ENCODE assay signal across 11 mouse cellular contexts in the genomic region with DNA sequence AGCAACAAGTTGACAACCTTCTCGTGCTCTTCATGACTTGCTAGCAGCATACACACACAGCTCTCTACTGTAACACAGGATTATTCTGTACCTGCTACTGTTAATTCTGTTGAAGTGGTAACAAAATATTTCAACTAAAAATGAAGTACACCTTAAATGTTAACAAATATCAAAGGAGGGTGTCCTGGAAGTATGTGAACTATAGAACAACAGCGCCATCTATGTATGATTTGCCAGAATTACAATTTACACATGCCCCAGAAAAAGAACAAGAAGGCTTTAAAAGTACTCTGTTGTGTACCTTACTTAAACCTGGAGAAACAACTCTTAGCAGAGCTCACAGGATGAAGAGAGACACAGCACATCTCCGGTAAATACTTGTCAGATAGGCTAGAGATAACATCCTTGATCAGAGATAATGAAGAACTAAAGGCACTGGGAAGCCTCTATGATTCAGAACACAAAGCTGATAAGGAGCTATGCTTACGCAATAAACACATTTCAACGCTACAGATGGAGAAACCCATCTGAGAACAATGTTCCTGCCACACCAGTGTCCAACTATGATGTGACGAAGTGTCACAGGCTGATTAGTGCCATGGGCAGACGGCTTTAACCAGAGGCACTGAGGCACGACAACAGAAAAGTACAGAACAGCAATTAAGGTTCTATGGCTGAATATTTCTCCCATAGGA. TPM values are rescaled to one million over a fixed set of nuclear protein-coding genes. Genes with fewer than 3 reads are reported as not detected.
A peak's percentile ranks its signal among the peaks of the same experiment; 100 is the strongest.
DNase-seq lines count a peak whose midpoint lies in the region; ATAC-seq and TF ChIP-seq lines count a peak whose summit lies in the region.
"Had no signal": no experiment of that assay in that cellular context is flagged by ENCODE, and none has a peak within 500 bp of the region (broad histone marks: within the 10 kb centered on the region; RNA-seq: fewer than 3 reads in every experiment).

No protein-coding gene starts in this region.

- H3K27ac ChIP-seq in kidney, embryonic 14.5 days (ENCODE audit: low read depth, low read length), result no peak overlapping the region
- H3K27ac ChIP-seq: liver, embryonic 15.5 days had no signal

- WGBS in kidney, embryonic 14.5 days, result 80% methylated on average over 8 of the region's 8 CpGs

- no peak overlapping the region for H3K4me3 ChIP-seq in G1E (ENCODE audit: low read depth, low read length)
- no peak overlapping the region for H3K4me3 ChIP-seq in kidney, embryonic 14.5 days (ENCODE audit: low read length)
- H3K4me3 ChIP-seq: liver, embryonic 15.5 days had no signal

- H3K9me3 ChIP-seq in G1E (replicated peaks), result no peaks in the 10 kb centered on the region
- H3K9me3 ChIP-seq in kidney, embryonic 14.5 days (ENCODE audit: control insufficient read depth, low read length), result 0 out of 2 replicates have a peak, but pooled peaks cover 3% of the 10 kb centered on the region
- H3K9me3 ChIP-seq: liver, embryonic 15.5 days had no signal

- DNase-seq in heart, postnatal 10 days, result peak; percentile 16 to 31
- no peak for DNase-seq in heart, adult 9 months (ENCODE audit: low spot score in 2 of 2)
- peak; percentile 72 for DNase-seq in 416B (ENCODE audit: low read depth)
- no peak for DNase-seq in G1E (ENCODE audit: low spot score)
- DNase-seq in forelimb bud, embryonic 11.5 days (ENCODE audit: low read depth, low spot score), result peak; percentile 57
- no peak for DNase-seq in right cerebral cortex, adult 18-20 months
- DNase-seq in thymus, postnatal 36 days, result no peak

- no peak overlapping the region for H3K9ac ChIP-seq in kidney, embryonic 14.5 days (ENCODE audit: low read depth, low read length)
- H3K9ac ChIP-seq: liver, embryonic 15.5 days had no signal

- no peaks in the 10 kb centered on the region for H3K27me3 ChIP-seq in G1E (ENCODE audit: insufficient read depth, low read length)
- H3K27me3 ChIP-seq in kidney, embryonic 14.5 days (ENCODE audit: control insufficient read depth, insufficient read depth, low read length), result no peaks in the 10 kb centered on the region
- H3K27me3 ChIP-seq: liver, embryonic 15.5 days had no signal

- TF ChIP-seq CTCF in G1E (IDR thresholded peaks at IDR 0.05; ENCODE audit: low read depth, low read length), result peak; percentile 67; the same call in 1 of the 2 replicates

- intact Hi-C loops in heart, postnatal 10 days (cut with DNase I), result loop anchor here (1.0 to 5.0 kb wide), 2 partner anchors 277 to 492 kb away; no protein-coding TSS in a partner anchor

- no peak overlapping the region for H3K4me2 ChIP-seq in kidney, embryonic 14.5 days (replicated peaks; ENCODE audit: low read depth, low read length)
- H3K4me2 ChIP-seq: liver, embryonic 15.5 days had no signal

- no peak for ATAC-seq in G1E (ENCODE audit: extremely low read depth, insufficient number of reproducible peaks, low FRiP score, poor library complexity, severe bottlenecking)
- ATAC-seq in kidney, embryonic 14.5 days (ENCODE audit: low FRiP score, low TSS enrichment), result no peak

- H3K36me3 ChIP-seq in G1E (replicated peaks), result peaks cover 95% of the 10 kb centered on the region
- peaks cover 88% of the 10 kb centered on the region for H3K36me3 ChIP-seq in kidney, embryonic 14.5 days (ENCODE audit: control insufficient read depth, insufficient read depth, low read length)

- peaks cover 6% of the 10 kb centered on the region for H3K4me1 ChIP-seq in G1E (ENCODE audit: insufficient read depth, low read depth, low read length)
- H3K4me1 ChIP-seq in kidney, embryonic 14.5 days (ENCODE audit: control insufficient read depth, insufficient read depth, low read length), result no peaks in the 10 kb centered on the region
- H3K4me1 ChIP-seq: liver, embryonic 15.5 days had no signal

RNA-seq across cellular contexts. Expression of a gene that starts 19.8 kb away (rescaled TPM):
- 100 to 1,000 TPM; 764 to 809 TPM for total RNA-seq in heart, postnatal 10 days (2021)
- total RNA-seq in G1E (2014; fragmentation: Nextera tagmentation) (287 and 291 TPM in 2 replicates), G1E (2017) (170 and 195 TPM in 2 replicates)
- polyA plus RNA-seq in G1E (2012), result 68.6 and 81.3 TPM in 2 replicates
- polyA plus RNA-seq in kidney, embryonic 14.5 days (2014; fragmentation: Nextera tagmentation; extraction: Ambion mirVana), result 314 and 335 TPM in 2 replicates

RNA-seq across cellular contexts. Expression of a gene that starts 31.0 kb away (rescaled TPM):
- total RNA-seq in heart, postnatal 10 days (2021), result not detected
- total RNA-seq in G1E (2014; fragmentation: Nextera tagmentation) (not detected in 2 replicates), G1E (2017) (0.16 and 0.17 TPM in 2 replicates)
- not detected in 2 replicates for polyA plus RNA-seq in G1E (2012)
- not detected in 2 replicates for polyA plus RNA-seq in kidney, embryonic 14.5 days (2014; fragmentation: Nextera tagmentation; extraction: Ambion mirVana)
- polyA plus RNA-seq: gonadal fat pad, adult 2 months; liver, embryonic 15.5 days; spleen, adult 2 months had no signal

RNA-seq across cellular contexts. Expression of a gene that starts 42.0 kb away (rescaled TPM):
- not detected for total RNA-seq in heart, postnatal 10 days (2021)
- total RNA-seq in G1E (2014; fragmentation: Nextera tagmentation) (not detected in 2 replicates), G1E (2017) (0.06 and 0.38 TPM in 2 replicates)
- not detected in 2 replicates for polyA plus RNA-seq in G1E (2012)
- not detected in 2 replicates for polyA plus RNA-seq in kidney, embryonic 14.5 days (2014; fragmentation: Nextera tagmentation; extraction: Ambion mirVana)
- polyA plus RNA-seq: gonadal fat pad, adult 2 months; liver, embryonic 15.5 days; spleen, adult 2 months had no signal

Comparison
In these comparisons a context has a peak if more than half of its experiments do, and no peak if none do; other contexts are left out.
1. DNase-seq: peak in heart, postnatal 10 days (2 of 2), 416B (single experiment) and forelimb bud, embryonic 11.5 days (single experiment); none in heart, adult 9 months (0 of 2), G1E (single experiment), right cerebral cortex, adult 18-20 months (single experiment) and thymus, postnatal 36 days (0 of 2).